Mouse (Mus musculus): Measurements from ENCODE around the gene Trnau1ap.
"Not testable (repeated sequence)": the region's sequence is repeated elsewhere in the genome, so short reads cannot be mapped to it uniquely, and the experiment has no call there.

The Trnau1ap gene

DNA sequence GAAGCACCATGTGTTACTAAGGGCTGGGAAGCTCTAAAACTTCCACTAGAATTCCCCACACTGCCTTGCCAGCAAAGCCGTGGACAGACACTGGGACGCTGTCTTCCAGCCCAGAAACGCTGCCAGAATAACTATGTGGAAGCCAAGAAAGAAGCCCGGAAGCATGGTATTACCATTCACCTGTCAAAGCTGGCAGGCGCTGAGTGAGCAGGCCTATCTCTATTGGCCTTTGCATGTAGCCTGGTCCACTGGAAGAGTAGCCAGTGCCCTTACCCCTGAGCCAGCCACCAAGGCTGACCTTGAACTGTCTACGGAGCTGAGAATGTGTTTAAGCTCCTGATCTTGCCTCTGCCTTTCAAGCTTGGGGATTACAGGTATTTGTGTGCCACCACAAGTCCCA, 27.9 kb downstream of the Trnau1ap start:
- no peak for DNase-seq (ENCODE audit: low spot score in 2 of 2)

DNA sequence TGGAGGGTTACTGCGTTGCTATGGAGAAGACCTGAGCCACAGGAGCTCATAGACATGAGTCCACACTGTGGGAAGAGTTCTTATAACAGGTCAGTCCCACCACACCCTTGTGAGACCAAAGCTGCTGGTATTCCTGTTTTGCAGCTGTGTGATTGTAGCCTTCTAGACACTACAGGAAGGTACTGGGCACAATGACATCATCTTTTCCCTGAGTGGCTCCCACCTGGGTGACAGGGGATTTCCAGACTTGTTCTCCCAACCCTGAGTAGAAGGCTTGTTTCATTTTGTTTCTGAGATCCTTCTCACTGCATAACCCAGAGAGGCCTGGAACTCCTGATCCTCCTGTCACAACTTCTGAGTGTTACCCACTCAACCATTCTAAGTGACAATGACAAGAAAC, 29.5 kb downstream of the Trnau1ap start:
- no peak for DNase-seq (ENCODE audit: low spot score in 2 of 2)

DNA sequence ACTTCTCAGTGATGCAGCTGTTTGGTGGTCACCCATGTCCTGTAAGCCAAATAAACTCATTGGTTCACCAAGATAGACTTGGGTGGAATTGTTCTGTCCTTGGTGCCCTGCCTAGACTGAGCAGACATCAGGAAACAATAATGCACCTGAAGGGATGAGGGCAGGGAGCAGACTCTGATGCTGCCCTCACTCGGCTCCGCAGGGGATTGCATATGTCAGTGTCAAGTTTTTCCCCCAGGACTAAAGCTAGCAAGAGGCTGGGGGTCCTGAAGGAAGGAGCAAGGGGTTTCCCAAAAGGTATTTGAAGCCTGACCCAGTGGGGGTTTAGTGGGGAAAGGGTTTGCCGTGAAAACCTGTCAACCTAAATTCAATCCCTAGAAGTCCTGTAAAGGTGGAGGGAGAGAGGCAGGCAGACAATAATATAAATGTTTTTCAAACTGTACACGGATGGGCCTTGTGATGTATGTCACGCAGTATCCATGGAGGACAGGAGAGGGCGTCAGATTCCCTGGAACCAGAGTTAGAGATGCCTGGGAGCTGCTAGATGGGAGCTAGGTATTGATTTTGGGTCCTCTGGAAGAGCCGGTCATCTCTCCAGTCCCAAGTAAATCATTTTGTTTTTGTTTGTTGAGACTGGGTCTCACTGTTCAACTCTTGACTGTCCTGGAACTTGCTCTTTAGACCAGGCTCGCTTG, 33.5 kb downstream of the Trnau1ap start:
- no peak for DNase-seq (ENCODE audit: low spot score in 2 of 2)

DNA sequence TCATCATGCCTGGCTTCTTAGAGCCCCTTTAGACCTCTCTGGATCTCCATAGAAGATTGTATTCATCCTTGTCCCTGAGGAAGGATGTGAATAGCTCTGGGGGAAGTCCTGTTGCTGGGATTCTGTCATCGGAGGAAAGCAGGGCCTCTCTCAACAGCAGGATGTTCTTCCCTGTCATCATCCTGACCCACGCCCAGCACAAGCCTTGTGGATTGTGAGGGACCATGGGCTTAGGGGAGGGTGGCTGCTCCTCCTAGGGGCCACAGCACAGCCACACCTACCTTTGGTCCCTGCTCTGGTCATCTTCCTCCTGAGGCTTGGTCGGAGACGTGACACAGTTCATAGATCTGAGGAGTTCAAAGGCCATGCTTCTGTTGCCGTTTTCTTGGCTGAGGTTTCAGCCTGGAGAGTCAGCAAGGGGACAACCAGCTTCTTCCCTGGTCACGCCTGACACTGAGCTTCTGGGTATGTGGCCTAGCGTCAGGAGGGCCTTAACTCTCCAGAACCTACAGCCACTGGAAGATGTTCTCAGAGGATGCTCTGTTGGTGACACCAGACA, 35.6 kb downstream of the Trnau1ap start:
- DNase-seq (ENCODE audit: low spot score in 2 of 2) = no peak

DNA sequence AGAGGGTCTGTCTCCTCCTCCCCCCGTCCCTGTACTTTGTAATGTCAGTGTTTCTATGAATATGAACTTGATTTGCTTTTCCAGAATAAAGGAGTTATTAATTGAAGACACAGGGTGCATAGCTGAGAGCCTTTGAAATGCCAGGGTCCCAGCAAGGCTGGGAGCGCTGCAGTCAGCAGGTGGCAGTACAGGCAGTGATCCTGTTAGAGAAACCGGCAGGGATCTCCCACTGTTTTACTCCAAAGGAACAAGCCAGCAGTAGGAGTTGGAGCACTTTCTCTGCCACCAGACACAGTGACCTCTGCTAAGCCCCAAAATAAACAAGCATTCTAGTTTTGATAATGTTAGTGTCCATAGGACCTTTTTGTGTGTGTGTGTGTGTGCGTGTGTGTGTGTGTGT, 36.4 kb downstream of the Trnau1ap start:
- DNase-seq (ENCODE audit: low spot score in 2 of 2) = no peak

DNA sequence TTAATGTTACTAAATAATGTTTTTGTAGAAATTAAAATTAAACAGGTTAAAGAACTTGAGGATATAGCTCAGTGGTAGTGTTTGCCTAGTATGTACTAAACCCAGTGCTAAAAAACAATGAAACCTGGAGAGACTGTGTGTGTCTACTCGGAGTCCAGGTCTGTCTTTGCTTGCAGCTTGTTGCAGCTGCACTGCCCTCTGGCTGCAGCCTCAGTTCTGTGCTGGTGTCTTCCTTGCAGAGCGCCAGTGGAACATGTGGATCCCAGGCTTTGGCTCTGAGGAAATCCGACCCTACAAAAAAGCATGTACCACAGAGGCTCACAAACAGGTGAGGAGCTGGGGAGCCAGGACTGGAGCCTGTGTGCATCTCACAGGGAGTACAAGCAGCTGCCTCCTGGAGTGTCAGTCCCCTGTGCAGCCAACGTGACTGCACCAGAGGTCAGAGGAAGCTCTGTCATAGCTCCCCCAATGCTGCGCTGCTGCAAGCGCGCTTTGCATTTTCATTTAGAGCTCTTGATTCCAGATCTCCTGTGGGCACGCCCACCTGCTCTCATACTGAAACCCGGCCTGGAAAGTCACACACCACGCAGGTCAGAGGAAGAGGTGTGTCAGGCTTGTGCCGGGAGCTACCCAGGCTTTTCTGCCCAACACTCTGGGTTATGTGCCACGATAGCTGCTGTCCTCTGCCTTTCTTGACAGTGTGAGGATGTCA, 37.6 kb downstream of the Trnau1ap start:
- DNase-seq (ENCODE audit: low spot score in 2 of 2) = no peak

DNA sequence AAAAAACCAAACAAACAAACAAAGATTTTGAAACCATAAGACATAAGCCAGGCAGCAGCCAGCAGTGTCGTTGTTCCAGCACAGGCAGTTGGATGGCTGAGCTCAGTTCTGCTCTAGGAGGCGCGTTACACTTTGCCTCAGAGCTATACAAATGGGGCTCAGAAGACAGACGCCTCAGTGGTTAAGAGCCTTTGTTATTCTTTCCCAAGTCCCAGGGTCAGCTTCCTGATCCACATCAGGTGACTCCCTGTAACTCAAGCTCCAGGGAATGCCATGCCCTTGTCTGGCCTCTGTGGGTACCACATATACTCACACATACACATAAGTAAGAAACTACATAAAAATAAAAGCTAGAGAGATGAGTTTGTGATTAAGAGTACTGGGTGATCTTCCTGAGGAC, 38.3 kb downstream of the Trnau1ap start:
- DNase-seq (ENCODE audit: low spot score in 2 of 2) = no peak

DNA sequence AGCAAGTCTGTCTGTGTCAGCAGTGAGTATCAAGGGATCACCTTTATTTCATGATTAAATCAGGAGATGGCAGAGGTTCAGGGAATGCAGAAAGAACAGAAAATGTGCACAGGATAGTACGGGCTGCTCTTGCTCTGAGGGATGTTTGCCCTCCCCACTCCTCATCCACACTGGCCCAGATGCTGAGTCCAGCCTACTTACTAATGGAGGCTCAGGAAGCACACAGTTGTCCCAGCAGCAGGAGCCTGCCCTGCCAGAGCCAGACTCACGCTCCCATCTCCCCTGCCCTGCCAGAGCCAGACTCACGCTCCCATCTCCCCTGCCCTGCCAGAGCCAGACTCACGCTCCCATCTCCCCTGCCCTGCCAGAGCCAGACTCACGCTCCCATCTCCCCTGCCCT, 40.5 kb downstream of the Trnau1ap start:
- not testable (repeated sequence) for DNase-seq (ENCODE audit: low spot score in 2 of 2)

DNA sequence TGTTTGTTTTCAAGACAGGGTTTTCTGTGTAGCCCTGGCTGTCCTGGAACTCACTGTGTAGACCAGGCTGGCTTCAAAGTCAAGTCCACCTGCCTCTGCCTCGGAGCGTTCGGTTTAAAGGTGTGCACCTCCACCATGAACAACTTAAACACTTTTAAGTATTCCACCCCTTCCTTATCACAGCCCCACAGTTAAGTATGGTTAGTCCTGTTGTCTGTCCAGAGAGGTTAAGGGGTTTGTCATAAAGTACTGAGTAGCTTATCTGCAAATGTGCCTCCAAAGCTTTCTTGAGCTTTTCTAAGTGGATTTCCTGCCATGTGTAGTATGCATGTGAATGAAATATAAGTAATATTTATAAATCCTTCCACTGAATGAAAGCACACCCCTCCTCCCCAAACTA, 53.4 kb downstream of the Trnau1ap start:
- no peak for DNase-seq (ENCODE audit: low spot score in 2 of 2)

DNA sequence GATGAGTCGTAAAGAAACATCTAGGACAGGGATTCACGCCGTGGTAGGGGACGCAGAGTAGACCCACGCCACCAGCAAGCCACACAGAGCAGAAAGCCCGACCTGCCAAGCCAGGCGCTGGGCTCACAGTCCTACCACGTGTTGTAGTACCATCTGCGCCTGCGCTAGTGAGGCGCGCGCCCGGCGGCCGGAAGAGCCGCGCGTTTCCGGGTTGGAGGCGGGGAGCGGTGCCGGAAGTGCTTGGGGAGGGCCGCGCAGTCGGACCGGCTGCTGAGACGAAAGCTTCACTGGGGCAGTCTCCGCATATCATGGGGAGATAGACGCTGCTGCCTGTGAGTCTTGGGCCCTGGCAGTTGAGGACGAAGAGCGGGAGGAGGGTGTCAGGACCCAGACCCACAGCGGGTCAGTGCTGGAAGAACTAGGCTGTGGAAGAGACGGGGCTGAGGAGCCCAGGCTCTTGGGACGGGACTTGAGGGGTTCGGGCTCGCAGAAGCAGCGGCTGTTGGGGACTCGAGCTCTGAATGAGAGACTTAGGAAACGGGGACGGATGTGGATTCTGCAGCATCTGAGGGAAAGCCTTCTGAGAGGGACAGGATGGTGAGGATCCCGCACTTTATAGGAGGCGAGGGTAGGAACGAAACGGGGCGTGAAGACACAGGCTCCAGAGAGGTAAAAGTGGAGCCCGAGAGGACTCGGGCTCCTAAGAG, 55.0 kb downstream of the Trnau1ap start, which contains the start of gene Taf12:
Gene Taf12, plus strand, starts transcription at position 220 of the 707 bp plus-strand sequence.
- DNase-seq (ENCODE audit: low spot score in 2 of 2) = peak; percentile 75 to 82

DNA sequence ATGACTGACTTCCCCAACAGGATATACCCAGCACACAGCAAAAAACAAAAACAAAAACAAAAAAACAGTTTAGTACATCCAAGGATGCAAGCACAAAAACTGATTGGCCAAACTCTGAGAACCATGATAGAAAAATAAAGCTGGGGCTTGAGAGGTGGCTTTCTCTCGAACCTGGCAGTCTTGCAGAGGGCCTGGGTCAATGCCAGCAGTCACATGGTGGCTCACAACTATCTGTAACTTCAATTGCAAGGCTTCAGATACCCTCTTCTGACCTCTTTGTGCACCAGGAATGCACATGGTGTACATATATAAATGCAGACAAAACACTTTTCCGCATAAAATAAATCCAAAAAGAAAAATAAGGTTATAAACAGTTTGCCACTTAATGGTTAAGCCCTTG, 56.2 kb downstream of the Trnau1ap start:
- DNase-seq (ENCODE audit: low spot score in 2 of 2) = no peak

DNA sequence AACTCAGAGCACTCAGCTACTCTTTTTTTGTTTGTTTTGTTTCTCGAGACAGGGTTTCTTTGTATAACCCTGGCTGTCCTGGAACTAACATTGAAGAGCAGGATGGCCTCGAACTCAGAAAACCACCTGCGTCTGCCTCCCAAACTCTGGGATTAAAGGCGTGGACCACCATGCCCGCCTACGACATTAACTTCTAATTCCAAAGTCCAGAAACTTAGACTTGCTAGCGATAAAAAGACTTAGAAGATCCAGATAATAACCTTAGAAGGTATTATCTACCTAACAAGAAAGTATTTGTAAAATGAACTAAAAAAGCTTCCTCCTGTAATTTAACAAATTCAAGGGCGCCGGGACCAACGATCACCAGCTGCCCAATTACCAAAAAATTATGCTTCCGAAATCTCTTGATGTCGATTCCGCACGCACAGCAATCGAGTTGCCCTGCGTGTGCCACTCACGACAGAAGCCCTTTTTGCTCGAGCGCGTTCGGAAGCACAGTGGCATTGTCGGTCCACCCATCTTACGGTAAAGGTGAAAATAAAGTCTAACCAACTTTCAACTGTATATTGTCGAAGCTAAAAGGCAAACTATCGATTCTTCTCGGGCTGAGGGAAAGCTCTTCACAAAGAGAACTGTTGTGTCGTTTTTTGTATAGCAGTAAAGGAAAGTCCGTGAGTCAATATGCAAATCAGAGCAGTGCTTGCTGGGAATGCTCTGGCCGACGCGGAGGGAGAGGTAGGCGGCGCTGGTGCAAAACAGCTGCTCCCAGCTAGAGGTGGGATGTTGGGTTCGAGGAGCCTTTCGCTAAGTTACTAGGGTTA, 59.4 kb downstream of the Trnau1ap start:
- DNase-seq (ENCODE audit: low spot score in 2 of 2) = peak; percentile 68 to 76

DNA sequence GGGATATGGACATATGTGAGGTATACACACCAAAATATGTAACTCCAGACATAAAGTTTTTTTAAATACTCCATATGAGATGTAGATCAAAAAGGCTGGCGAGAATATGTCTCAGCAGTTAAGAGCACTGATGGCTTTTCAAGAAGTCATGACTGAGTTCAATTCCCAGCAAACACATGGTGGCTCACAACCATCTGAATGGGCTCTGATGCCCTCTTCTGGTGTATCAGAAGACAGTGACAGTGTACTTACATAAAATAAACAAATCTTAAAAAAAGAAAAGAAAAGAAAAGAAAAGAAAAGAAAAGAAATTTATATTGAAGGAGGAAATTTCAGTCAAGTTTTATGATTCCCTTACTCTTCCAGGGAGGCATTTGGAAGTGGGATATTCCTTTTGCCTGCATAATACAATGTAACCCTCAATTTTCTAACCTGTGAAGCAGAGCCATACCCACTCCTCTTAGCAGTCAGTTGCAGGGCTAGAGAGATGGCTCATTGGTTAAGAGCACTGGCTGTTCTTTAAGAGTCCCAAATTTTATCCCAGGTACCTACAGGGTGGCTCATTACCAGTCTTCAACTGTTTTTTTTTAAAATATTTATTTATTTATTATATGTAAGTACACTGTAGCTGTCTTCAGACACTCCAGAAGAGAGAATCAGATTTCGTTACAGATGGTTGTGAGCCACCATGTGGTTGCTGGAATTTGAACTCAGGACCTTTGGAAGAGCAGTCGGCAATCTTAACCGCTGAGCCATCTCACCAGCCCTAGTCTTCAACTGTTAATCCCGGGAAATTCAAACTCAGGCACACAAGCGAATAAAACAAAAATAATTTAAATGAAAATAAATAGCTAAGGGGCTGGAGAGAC, 60.2 kb downstream of the Trnau1ap start:
- DNase-seq (ENCODE audit: low spot score in 2 of 2) = no peak

DNA sequence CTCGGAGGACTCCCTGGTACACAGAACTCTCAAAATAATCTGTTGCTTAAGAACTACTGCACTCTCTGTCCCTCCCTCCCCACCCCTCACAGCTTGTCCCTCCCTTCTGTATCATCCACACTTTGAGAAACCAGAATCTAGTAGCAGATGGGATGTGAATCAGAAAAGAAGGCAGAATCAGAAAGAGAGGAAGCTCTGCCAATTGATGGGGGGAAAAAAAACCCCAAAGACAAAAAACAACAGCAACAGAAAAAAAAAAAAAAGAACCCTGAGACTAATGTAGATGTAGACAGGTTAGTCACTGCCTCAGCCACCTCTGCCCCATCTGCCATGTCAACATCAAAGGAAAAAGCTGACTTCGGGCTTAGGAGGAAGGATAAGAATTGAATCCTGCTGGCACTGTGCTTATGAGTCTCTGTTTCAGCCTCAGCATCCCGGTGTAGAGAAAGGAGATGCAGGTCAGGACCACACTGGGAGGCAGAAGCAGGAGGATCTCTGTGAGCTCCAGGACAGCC, 62.4 kb downstream of the Trnau1ap start:
- DNase-seq (ENCODE audit: low spot score in 2 of 2) = no peak

DNA sequence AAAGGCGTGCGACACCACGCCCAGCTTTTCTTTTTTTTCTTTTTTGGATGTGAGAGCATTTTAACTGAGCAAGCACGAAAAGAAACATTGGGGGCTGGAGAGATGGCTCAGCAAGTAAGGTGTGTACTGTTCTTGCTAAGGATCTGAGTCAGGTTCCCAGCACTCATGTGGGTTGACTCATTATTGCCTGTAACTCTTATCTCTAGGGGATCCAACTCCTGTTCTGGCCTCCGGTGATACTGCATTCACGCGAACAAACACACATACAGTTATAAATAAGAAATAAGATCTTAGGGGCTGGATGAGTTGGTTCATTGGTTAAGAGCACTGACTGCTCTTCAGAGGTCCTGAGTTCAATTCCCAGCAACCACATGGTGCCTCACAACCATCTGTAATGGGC, 66.0 kb downstream of the Trnau1ap start:
- no peak for DNase-seq (ENCODE audit: low spot score in 2 of 2)

DNA sequence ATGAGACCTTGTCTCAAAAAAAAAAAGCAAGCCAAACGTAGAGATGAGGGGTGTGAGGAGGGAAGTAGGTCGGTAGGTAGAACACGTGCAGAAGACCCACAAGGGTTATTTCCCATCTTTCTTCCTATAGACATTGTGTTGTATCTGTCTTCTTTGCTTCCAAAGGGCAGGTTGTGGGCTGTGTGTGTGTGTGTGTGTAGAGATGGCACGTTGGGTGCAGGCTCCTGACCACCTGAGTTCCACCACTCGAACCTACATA, 67.1 kb downstream of the Trnau1ap start:
- DNase-seq (ENCODE audit: low spot score in 2 of 2) = no peak

Data from frontal cortex, postnatal 25 days (tissue).